Mouse (Mus musculus) neural tube, embryonic 12.5 days (tissue): ENCODE measurements around the gene Mgmt. TPM values are rescaled to one million over a fixed set of nuclear protein-coding genes. Genes with fewer than 3 reads are reported as not detected.

ENCODE experiments used
- ATAC-seq: fragments of 200-750 bp; cut with Nextera tagmentation; 2 replicates; pipeline ENCODE4 v1.8.0; 2017; ENCODE audit warnings: low read depth, mild to moderate bottlenecking, moderate TSS enrichment, moderate library complexity; ENCODE audit not compliant: low FRiP score
- H3K27ac ChIP-seq: fragments of 300-500 bp; sonication (generic); 2 replicates; pipeline ENCODE4 v1.5.1; 2016
- H3K27me3 ChIP-seq: fragments of 300-500 bp; sonication (generic); replicated peaks from 2 replicates; pipeline ENCODE4 v1.6.1; 2016; ENCODE audit warnings: mild to moderate bottlenecking
- H3K36me3 ChIP-seq: fragments of 300-500 bp; sonication (generic); 2 replicates; pipeline ENCODE4 v1.6.1; 2016; ENCODE audit warnings: mild to moderate bottlenecking
- H3K4me1 ChIP-seq: fragments of 300-500 bp; sonication (generic); 2 replicates; pipeline ENCODE4 v1.6.1; 2016
- H3K4me2 ChIP-seq: fragments of 300-500 bp; sonication (generic); replicated peaks from 2 replicates; pipeline ENCODE4 v1.6.1; 2016; ENCODE audit warnings: mild to moderate bottlenecking
- H3K4me3 ChIP-seq: fragments of 300-500 bp; sonication (generic); 2 replicates; pipeline ENCODE4 v1.5.1; 2016
- H3K9ac ChIP-seq: fragments of 300-500 bp; sonication (generic); 2 replicates; pipeline ENCODE4 v1.6.1; 2016; ENCODE audit warnings: mild to moderate bottlenecking
- H3K9me3 ChIP-seq: fragments of 300-500 bp; sonication (generic); 2 replicates; pipeline ENCODE4 v1.6.1; 2016; ENCODE audit warnings: mild to moderate bottlenecking
- WGBS: fragments of 180-500 bp; shearing (Covaris S2); methylation state at CpG from one replicate; pipeline ENCODE4 v1.1.7; 2016; 5-methylcytosine and 5-hydroxymethylcytosine counted together
- polyA plus RNA-seq: library from polyadenylated mRNA; unstranded; fragments of >200 nt; fragmentation: Nextera tagmentation; extraction: Ambion mirVana; gene quantifications from 2 replicates; pipeline ENCODE4 v1.2.1, GENCODE M21; 2016

Mgmt gene
- polyA plus RNA-seq, 1 experiment from 2014 or later = 2.6 TPM

DNA sequence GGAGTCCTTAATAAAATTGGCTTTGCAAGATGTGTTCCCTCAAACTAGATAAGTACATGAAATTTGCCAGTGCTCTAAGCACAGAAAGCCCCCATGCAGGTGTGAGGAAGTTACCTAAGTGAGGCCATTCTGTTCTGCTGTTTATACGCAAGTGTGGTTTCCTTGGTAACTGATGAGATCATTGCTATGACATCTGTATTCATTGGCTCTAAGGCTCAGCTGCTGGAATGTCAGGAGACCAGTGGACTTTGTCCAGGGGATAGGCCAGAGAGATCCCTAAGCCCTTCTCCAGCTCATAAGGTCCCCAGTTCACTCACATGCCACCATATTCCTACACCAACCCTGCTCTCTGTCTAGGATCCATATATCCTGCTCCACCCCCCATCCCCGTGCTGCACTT is 257.4 kb downstream of the Mgmt start:
- 87% methylated on average over 2 of the region's 2 CpGs for WGBS
- H3K27me3 ChIP-seq = no peaks in the 10 kb centered on the region

GRCm38 (mm10) chr7:137154623-137155022 is 260.2 kb downstream of the Mgmt start:
- Histone ChIP-seq H3K4me2 (no peak overlapping the region), H3K27ac (no peak overlapping the region), H3K4me1 (peaks cover 1% of the 10 kb centered on the region; the same call in 1 of the 2 replicates), H3K9ac (no peak overlapping the region), H3K4me3 (no peak overlapping the region), H3K27me3 (no peaks in the 10 kb centered on the region), H3K9me3 (no peaks in the 10 kb centered on the region), H3K36me3 (no peaks in the 10 kb centered on the region)
- WGBS = 71% methylated on average over 2 of the region's 2 CpGs
- no peak for ATAC-seq

More for the DNA sequence above, 257.4 kb downstream of the Mgmt start:
- no peak overlapping the region for H3K27ac ChIP-seq
- no peak overlapping the region for H3K4me3 ChIP-seq
- H3K4me1 ChIP-seq = peaks cover 13% of the 10 kb centered on the region; the same call in 1 of the 2 replicates
- ATAC-seq = no peak
- no peaks in the 10 kb centered on the region for H3K36me3 ChIP-seq
- no peak overlapping the region for H3K9ac ChIP-seq
- no peaks in the 10 kb centered on the region for H3K9me3 ChIP-seq
- H3K4me2 ChIP-seq = no peak overlapping the region

GRCm38 (mm10) chr7:137159086-137159485 is 264.7 kb downstream of the Mgmt start:
- no peak overlapping the region for H3K27ac ChIP-seq
- no peaks in the 10 kb centered on the region for H3K36me3 ChIP-seq
- no peak overlapping the region for H3K9ac ChIP-seq
- no peak for ATAC-seq
- H3K4me2 ChIP-seq = no peak overlapping the region
- no peak overlapping the region for H3K4me3 ChIP-seq
- H3K27me3 ChIP-seq = no peaks in the 10 kb centered on the region
- H3K4me1 ChIP-seq = no peaks in the 10 kb centered on the region
- no peaks in the 10 kb centered on the region for H3K9me3 ChIP-seq

GRCm38 (mm10) chr7:137172278-137172677 is 277.9 kb downstream of the Mgmt start:
- H3K9ac ChIP-seq = no peak overlapping the region
- no peak overlapping the region for H3K4me2 ChIP-seq
- H3K36me3 ChIP-seq = no peaks in the 10 kb centered on the region
- H3K9me3 ChIP-seq = peaks cover 7% of the 10 kb centered on the region; the same call in 1 of the 2 replicates
- H3K27ac ChIP-seq = no peak overlapping the region
- H3K27me3 ChIP-seq = no peaks in the 10 kb centered on the region
- no peak for ATAC-seq
- no peak overlapping the region for H3K4me3 ChIP-seq
- peaks cover 6% of the 10 kb centered on the region; the same call in 1 of the 2 replicates for H3K4me1 ChIP-seq
- 26% methylated on average over 9 of the region's 9 CpGs for WGBS
